Mouse (Mus musculus): ENCODE results near the gene Ccdc65.

GRCm38 (mm10) chr15:98692171-98692715 lies 15.8 kb upstream of the Ccdc65 start:
- TF ChIP-seq CTCF (IDR thresholded peaks at IDR 0.05; ENCODE audit: control insufficient read depth, insufficient read depth, insufficient replicate concordance, low read depth, low read length) (no peak), POLR2A (IDR thresholded peaks at IDR 0.05; ENCODE audit: control insufficient read depth, low read depth, low read length) (no peak)

Data from testis, adult 2 months (tissue).